Mouse (Mus musculus) heart, embryonic 14.5 days (tissue): ENCODE data around the gene Soat1. TPM values are rescaled to one million over a fixed set of nuclear protein-coding genes. Genes with fewer than 3 reads are reported as not detected.

Experiments
- ATAC-seq: fragments of 200-750 bp; cut with Nextera tagmentation; 2 replicates; pipeline ENCODE4 v1.8.0; 2017; ENCODE audit warnings: low read depth, moderate TSS enrichment; ENCODE audit not compliant: insufficient number of reproducible peaks, insufficient read depth, low FRiP score
- H3K27ac ChIP-seq, 2 experiments: fragments of 200-500 bp in 1 of 2; fragments of 300-500 bp in 1 of 2; sonication (generic) in 1 of 2; replicated peaks in 1 of 2; 2 replicates each; pipeline ENCODE4 v1.5.1; 2012 to 2014; ENCODE audit warnings: low read depth in 2 of 2, low read length in 2 of 2, control low read depth in 1 of 2, mild to moderate bottlenecking in 1 of 2, mixed read lengths in 1 of 2; ENCODE audit not compliant: control insufficient read depth in 1 of 2, insufficient read depth in 1 of 2
- H3K27me3 ChIP-seq: fragments of 300-500 bp; sonication (generic); 2 replicates; pipeline ENCODE4 v1.6.1; 2014; ENCODE audit warnings: mild to moderate bottlenecking, low read length, control low read depth; ENCODE audit not compliant: control insufficient read depth, insufficient read depth
- H3K36me3 ChIP-seq: fragments of 300-500 bp; sonication (generic); 2 replicates; pipeline ENCODE4 v1.6.1; 2014; ENCODE audit warnings: mild to moderate bottlenecking, control low read depth, low read length, mixed read lengths; ENCODE audit not compliant: control insufficient read depth, insufficient read depth
- H3K4me1 ChIP-seq, 2 experiments: fragments of 200-500 bp in 1 of 2; fragments of 300-500 bp in 1 of 2; sonication (generic) in 1 of 2; 2 replicates each; pipeline ENCODE4 v1.6.1; 2012 to 2014; ENCODE audit warnings: low read length in 2 of 2, control low read depth in 1 of 2, mixed read lengths in 1 of 2; ENCODE audit not compliant: control insufficient read depth in 2 of 2, insufficient read depth in 2 of 2
- H3K4me2 ChIP-seq: fragments of 300-500 bp; sonication (generic); 2 replicates; pipeline ENCODE4 v1.6.1; 2014; ENCODE audit warnings: mild to moderate bottlenecking, low read length
- H3K4me3 ChIP-seq, 2 experiments: fragments of 200-500 bp in 1 of 2; fragments of 300-500 bp in 1 of 2; sonication (generic) in 1 of 2; 2 replicates each; pipeline ENCODE4 v1.5.1; 2012 to 2014; ENCODE audit warnings: low read length in 2 of 2, mild to moderate bottlenecking in 2 of 2, control low read depth in 1 of 2, low read depth in 1 of 2, moderate library complexity in 1 of 2; ENCODE audit not compliant: control insufficient read depth in 1 of 2, insufficient read depth in 1 of 2
- H3K9ac ChIP-seq: fragments of 300-500 bp; sonication (generic); 2 replicates; pipeline ENCODE4 v1.6.1; 2014; ENCODE audit warnings: mild to moderate bottlenecking, low read length
- H3K9me3 ChIP-seq: fragments of 300-500 bp; sonication (generic); 2 replicates; pipeline ENCODE4 v1.6.1; 2016; ENCODE audit warnings: low read length, control low read depth; ENCODE audit not compliant: control insufficient read depth
- WGBS: fragments of 180-500 bp; shearing (Covaris S2); extraction: QIAGEN DNeasy Blood & Tissue Kit; methylation state at CpG from one replicate; pipeline ENCODE4 v1.1.7; 2014; 5-methylcytosine and 5-hydroxymethylcytosine counted together
- polyA plus RNA-seq: library from polyadenylated mRNA; unstranded; fragments of >200 nt; fragmentation: Nextera tagmentation; extraction: Ambion mirVana; gene quantifications from 2 replicates; pipeline ENCODE4 v1.2.1, GENCODE M21; 2014

Soat1 gene
- polyA plus RNA-seq, 1 experiment from 2014 or later: 32.2 TPM

- H3K9ac ChIP-seq: no peak overlapping the region
- H3K36me3 ChIP-seq: peaks cover 67% of the 10 kb centered on the region
- H3K27me3 ChIP-seq: no peaks in the 10 kb centered on the region
- H3K4me3 ChIP-seq: no peak overlapping the region
- no peaks in the 10 kb centered on the region for H3K4me1 ChIP-seq
- no peak overlapping the region for H3K4me2 ChIP-seq
- ATAC-seq: no peak
- 78% methylated on average over 6 of the region's 6 CpGs for WGBS
- no peak overlapping the region for H3K27ac ChIP-seq
- no peaks in the 10 kb centered on the region for H3K9me3 ChIP-seq
Observed at GRCm38 (mm10) chr1:156442776-156443175, 31.4 kb downstream of the Soat1 start.

GRCm38 (mm10) chr1:156442266-156442665 lies 31.9 kb downstream of the Soat1 start:
- 94% methylated on average over 12 of the region's 12 CpGs for WGBS
- Histone ChIP-seq H3K9me3 (no peaks in the 10 kb centered on the region), H3K27ac (no peak overlapping the region), H3K27me3 (no peaks in the 10 kb centered on the region), H3K36me3 (peaks cover 72% of the 10 kb centered on the region), H3K4me1 (no peaks in the 10 kb centered on the region), H3K4me2 (no peak overlapping the region), H3K9ac (no peak overlapping the region), H3K4me3 (no peak overlapping the region)
- ATAC-seq: no peak

GRCm38 (mm10) chr1:156437726-156438125 lies 36.4 kb downstream of the Soat1 start:
- H3K9ac ChIP-seq: no peak overlapping the region
- no peaks in the 10 kb centered on the region for H3K27me3 ChIP-seq
- ATAC-seq: no peak
- no peak overlapping the region for H3K4me2 ChIP-seq
- 89% methylated on average over 5 of the region's 5 CpGs for WGBS
- no peak overlapping the region for H3K27ac ChIP-seq
- peaks cover 85% of the 10 kb centered on the region for H3K36me3 ChIP-seq
- no peaks in the 10 kb centered on the region for H3K4me1 ChIP-seq
- H3K4me3 ChIP-seq: no peak overlapping the region
- no peaks in the 10 kb centered on the region for H3K9me3 ChIP-seq

DNA sequence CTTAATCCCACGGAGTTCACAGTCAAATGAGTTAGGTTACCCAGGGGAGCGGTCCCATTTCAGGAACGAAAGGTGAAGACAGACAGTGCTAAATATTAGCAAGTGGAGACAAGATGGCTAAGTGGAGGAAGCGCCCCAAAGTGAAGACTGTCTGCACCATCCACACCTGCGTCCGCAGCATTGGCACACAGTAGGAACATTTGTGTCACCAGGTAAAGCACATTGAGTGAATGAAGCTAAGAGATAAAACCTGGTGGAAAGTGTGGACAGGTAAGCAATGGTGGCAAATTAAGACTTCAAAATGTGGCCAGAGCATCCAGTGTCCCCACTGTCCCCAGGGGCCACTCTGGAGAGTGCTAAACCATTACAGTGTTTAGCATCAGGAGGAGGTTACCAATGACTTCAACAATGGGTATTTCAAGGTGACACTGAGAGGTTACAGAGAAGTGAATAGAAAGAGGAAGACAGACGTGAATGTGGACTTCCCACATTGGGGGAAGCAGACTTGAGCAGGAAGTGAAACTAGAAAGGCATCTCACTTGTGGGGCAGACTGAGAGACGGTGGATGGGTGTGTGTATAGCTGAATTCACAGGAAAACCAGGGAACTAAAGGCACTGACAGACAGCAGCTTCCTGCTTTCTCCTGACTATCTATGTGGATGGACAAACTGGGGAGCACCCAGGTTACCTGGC lies 37.0 kb downstream of the Soat1 start:
- no peaks in the 10 kb centered on the region for H3K9me3 ChIP-seq
- WGBS: 90% methylated on average over 8 of the region's 8 CpGs
- no peak for ATAC-seq
- no peak overlapping the region for H3K4me3 ChIP-seq
- no peak overlapping the region for H3K4me2 ChIP-seq
- no peaks in the 10 kb centered on the region for H3K27me3 ChIP-seq
- no peaks in the 10 kb centered on the region for H3K4me1 ChIP-seq
- no peak overlapping the region for H3K27ac ChIP-seq
- H3K9ac ChIP-seq: no peak overlapping the region
- H3K36me3 ChIP-seq: peaks cover 86% of the 10 kb centered on the region

- 90% methylated on average over 3 of the region's 3 CpGs for WGBS
- H3K9me3 ChIP-seq: no peaks in the 10 kb centered on the region
- H3K4me1 ChIP-seq: no peaks in the 10 kb centered on the region
- H3K4me3 ChIP-seq: no peak overlapping the region
- H3K27ac ChIP-seq: no peak overlapping the region
- H3K36me3 ChIP-seq: peaks cover 86% of the 10 kb centered on the region
- H3K9ac ChIP-seq: no peak overlapping the region
- H3K27me3 ChIP-seq: no peaks in the 10 kb centered on the region
- H3K4me2 ChIP-seq: no peak overlapping the region
- no peak for ATAC-seq
Observed at GRCm38 (mm10) chr1:156433497-156433896, 40.6 kb downstream of the Soat1 start.

- no peak for ATAC-seq
- H3K27me3 ChIP-seq: no peaks in the 10 kb centered on the region
- H3K36me3 ChIP-seq: peaks cover 84% of the 10 kb centered on the region
- H3K4me3 ChIP-seq: no peak overlapping the region
- H3K4me1 ChIP-seq: no peaks in the 10 kb centered on the region
- H3K9me3 ChIP-seq: no peaks in the 10 kb centered on the region
- H3K27ac ChIP-seq: no peak overlapping the region
- 87% methylated on average over 10 of the region's 10 CpGs for WGBS
- no peak overlapping the region for H3K4me2 ChIP-seq
- no peak overlapping the region for H3K9ac ChIP-seq
Observed at GRCm38 (mm10) chr1:156432498-156432897, 41.6 kb downstream of the Soat1 start.

DNA sequence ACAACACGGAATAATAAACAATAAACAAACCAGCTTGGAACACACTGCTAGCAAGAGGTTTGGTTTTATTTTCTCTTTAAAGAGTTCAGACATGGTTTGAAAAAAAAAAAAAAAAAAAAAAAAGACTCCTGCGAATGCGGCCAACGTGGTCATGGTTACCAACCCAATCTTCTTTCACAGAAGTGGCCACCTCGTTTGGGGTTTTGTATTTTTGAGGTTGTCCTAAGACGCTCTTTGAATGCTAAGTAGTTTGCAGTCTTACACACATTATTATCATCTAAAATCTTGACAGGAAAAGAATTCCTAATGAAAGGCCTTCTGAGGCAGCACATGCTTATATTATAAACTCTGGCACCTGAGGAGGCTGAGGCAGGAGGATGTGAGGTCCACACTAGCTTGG lies 45.7 kb downstream of the Soat1 start:
- Histone ChIP-seq H3K4me1 (no peaks in the 10 kb centered on the region), H3K9ac (no peak overlapping the region), H3K4me3 (no peak overlapping the region), H3K9me3 (no peaks in the 10 kb centered on the region), H3K27me3 (no peaks in the 10 kb centered on the region), H3K27ac (no peak overlapping the region), H3K4me2 (no peak overlapping the region), H3K36me3 (peaks cover 57% of the 10 kb centered on the region)
- 79% methylated on average over 6 of the region's 6 CpGs for WGBS
- no peak for ATAC-seq

DNA sequence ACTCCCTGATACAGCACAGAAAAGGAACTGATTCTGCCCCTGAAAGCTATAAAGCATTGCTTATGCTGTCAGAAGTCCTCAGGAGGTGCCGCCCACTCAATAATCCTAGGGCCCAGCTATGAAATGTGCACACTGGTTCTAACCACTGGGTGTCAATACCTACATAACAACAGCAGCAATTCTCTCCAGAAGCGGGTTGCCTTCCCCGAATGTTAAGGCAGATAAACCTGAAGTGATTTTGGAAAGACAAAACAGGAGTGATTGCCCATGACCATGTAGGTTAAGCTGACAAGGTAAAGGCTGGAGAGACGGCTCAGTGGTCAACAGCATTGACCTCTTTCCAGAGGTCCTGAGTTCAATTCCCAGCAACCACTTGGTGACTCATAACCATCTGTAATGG lies 48.4 kb downstream of the Soat1 start:
- WGBS: 91% methylated on average over 4 of the region's 4 CpGs

More for the DNA sequence above, 48.4 kb downstream of the Soat1 start:
- Histone ChIP-seq H3K9me3 (no peaks in the 10 kb centered on the region), H3K4me2 (no peak overlapping the region), H3K4me3 (no peak overlapping the region), H3K4me1 (peaks cover 0 to 4% of the 10 kb centered on the region in 2 experiments; a peak in 1 of 4 replicates), H3K9ac (no peak overlapping the region), H3K27me3 (no peaks in the 10 kb centered on the region), H3K36me3 (peaks cover 33% of the 10 kb centered on the region), H3K27ac (no peak overlapping the region)
- ATAC-seq: no peak
